Mouse (Mus musculus) monocyte, adult 2 months (primary cell): ENCODE measurements around the gene Cd200r3.
A peak's percentile ranks its signal among the peaks of the same experiment; 100 is the strongest.

Source experiments
- DNase-seq, 2 experiments: peaks; one replicate each; pipeline ENCODE4 v3.0.0; 2022; ENCODE audit warnings: low spot score in 2 of 2, low read depth in 1 of 2

Cd200r3 gene

GRCm38 (mm10) chr16:44988667-44989357, 45.3 kb downstream of the Cd200r3 start:
- no peak for DNase-seq

GRCm38 (mm10) chr16:44993319-44994019, 50.0 kb downstream of the Cd200r3 start:
- DNase-seq, result peak in 1 of 2 experiments; percentile 12

GRCm38 (mm10) chr16:44994206-44994953, 50.9 kb downstream of the Cd200r3 start:
- DNase-seq, result no peak

GRCm38 (mm10) chr16:44995111-44995510, 51.6 kb downstream of the Cd200r3 start:
- no peak for DNase-seq

GRCm38 (mm10) chr16:44996701-44997100, 53.2 kb downstream of the Cd200r3 start:
- DNase-seq, result no peak

- DNase-seq, result no peak
Observed at GRCm38 (mm10) chr16:44999537-44999936, 56.1 kb downstream of the Cd200r3 start.

GRCm38 (mm10) chr16:45004443-45004842, 61.0 kb downstream of the Cd200r3 start:
- no peak for DNase-seq

- no peak for DNase-seq
Observed at GRCm38 (mm10) chr16:45005280-45005679, 61.8 kb downstream of the Cd200r3 start.

GRCm38 (mm10) chr16:45006971-45007370, 63.5 kb downstream of the Cd200r3 start:
- no peak for DNase-seq

- no peak for DNase-seq
Observed at GRCm38 (mm10) chr16:45007807-45008206, 64.3 kb downstream of the Cd200r3 start.

- DNase-seq, result no peak
Observed at GRCm38 (mm10) chr16:45009634-45010033, 66.2 kb downstream of the Cd200r3 start.

GRCm38 (mm10) chr16:45015591-45015990, 72.1 kb downstream of the Cd200r3 start:
- no peak for DNase-seq

- DNase-seq, result no peak
Observed at GRCm38 (mm10) chr16:45016488-45016887, 73.0 kb downstream of the Cd200r3 start.

GRCm38 (mm10) chr16:45018868-45019267, 75.4 kb downstream of the Cd200r3 start:
- DNase-seq, result no peak

GRCm38 (mm10) chr16:45020055-45020454, 76.6 kb downstream of the Cd200r3 start:
- no peak for DNase-seq

GRCm38 (mm10) chr16:45020669-45021309, 77.3 kb downstream of the Cd200r3 start:
- no peak for DNase-seq

GRCm38 (mm10) chr16:45021443-45021842, 78.0 kb downstream of the Cd200r3 start:
- DNase-seq, result no peak

GRCm38 (mm10) chr16:45023904-45024303, 80.4 kb downstream of the Cd200r3 start:
- DNase-seq, result peak in 1 of 2 experiments; percentile 62

- no peak for DNase-seq
Observed at GRCm38 (mm10) chr16:45025321-45025720, 81.8 kb downstream of the Cd200r3 start.

- DNase-seq, result no peak
Observed at GRCm38 (mm10) chr16:45029080-45029479, 85.6 kb downstream of the Cd200r3 start.

- DNase-seq, result no peak
Observed at GRCm38 (mm10) chr16:45029493-45029892, 86.0 kb downstream of the Cd200r3 start.
